Mouse (Mus musculus) natural killer cell, adult 2 months (primary cell): ENCODE measurements around the gene Zscan2.

Experiments
- DNase-seq, 2 experiments: peaks; one replicate each; pipeline ENCODE4 v3.0.0; 2022; ENCODE audit warnings: low spot score in 2 of 2

Zscan2 gene

DNA sequence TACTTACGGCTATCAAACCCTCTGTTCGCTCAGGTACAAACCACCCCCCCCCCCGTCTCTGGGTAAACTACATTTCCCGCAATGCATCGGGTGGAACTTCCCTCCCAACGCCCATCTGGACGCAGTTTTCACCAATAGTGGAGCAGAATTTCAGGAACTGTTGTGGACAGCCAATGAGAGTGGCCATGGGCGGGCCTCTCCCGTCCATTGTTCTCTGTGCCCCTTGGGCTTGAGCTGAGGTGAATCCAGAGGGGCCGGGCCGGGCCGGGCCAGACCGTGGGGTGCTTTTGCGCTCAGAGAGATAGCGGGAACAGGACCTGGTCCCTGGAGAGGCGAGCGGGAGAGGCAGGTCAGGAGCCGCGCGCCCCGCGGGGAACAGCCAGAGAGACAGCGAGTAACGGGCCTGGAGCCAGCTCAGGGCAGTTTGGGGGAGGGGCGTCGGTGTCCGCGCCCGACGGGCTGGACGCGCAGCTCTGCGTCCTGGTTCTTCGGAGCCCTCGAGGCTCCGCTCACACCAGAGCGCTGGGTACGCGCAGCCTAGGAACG, at the start of gene Zscan2:
Zscan2 (plus strand) TSS at position 192 of the 546 bp plus-strand sequence.
- peak; percentile 87 for DNase-seq

DNA sequence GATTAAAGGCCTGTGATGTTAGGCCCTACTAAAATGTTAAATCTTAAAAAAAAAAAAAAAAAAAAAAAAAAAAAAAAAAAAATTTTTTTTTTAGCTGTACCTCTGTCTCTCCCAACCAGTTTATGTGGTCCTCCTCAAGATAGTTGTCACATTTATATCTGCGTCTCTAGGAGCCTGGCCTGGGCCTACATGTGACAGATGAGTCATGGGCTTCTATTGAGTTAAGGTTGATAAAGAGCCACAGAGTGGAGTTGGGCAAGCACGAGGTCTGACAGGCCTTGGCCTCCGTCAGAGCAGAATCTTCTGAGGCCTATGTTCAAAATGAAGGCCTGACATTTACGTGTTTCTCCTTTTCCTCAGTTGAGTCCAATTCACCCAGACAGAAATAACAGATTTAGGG, 47.3 kb upstream of the Zscan2 start:
- no peak for DNase-seq

DNA sequence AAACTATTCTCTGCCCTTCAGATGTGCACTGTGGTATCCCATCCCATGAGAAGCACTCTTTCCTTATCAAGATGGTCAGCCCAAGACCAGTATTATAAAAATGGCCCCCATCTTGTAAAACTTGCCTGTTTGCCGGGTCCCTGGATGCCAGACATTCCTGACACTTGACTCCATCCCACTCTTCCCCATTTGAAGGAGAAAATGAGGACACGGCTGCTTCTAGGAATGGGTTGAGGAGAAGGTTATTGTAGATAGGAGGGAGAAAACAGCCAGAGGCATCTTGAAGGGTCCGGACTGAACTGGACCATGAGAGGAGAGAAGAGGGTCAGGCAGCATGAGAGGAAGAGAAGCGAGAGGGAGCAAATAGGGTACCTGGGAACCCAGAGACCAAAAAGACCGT, 44.1 kb upstream of the Zscan2 start:
- no peak for DNase-seq

DNA sequence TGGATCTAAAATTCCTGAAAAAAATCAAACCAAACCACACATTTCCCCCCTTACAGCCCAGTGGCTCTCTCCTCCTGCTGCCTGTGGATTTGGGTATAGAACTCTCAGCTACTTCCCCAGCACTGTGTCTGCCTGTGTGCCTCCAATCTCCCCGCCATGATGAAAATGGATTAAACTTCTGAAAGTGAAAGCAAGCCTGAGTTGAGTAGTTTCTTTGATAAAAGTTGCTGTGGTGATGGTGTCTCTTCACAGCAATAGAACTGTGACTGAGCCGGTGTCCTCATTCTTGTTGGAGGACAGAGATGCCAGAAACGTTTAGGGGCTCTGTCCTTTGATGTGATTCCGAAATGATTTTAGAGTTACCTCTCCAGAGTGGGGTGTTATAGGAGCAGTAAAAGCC, 39.9 kb upstream of the Zscan2 start:
- DNase-seq = no peak

DNA sequence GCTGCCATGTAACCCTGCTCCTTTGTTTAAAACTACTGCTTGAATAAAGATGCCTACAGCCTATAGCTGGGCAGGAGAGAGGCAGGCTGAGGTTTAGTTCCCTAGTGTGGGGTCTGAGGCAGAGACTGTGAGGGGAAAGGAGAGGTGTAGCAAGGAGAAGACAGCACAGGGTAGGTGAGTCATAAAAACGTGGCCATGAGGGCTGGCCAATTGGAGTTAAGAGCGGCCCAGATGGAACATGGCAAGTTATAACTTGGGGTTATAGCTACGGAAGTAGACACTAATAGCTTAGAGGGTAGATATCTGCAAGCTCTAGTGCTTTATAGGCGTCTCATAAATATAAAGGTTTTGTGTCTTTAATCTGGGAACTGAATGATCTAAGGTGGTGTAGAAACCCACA, 37.5 kb upstream of the Zscan2 start:
- no peak for DNase-seq

DNA sequence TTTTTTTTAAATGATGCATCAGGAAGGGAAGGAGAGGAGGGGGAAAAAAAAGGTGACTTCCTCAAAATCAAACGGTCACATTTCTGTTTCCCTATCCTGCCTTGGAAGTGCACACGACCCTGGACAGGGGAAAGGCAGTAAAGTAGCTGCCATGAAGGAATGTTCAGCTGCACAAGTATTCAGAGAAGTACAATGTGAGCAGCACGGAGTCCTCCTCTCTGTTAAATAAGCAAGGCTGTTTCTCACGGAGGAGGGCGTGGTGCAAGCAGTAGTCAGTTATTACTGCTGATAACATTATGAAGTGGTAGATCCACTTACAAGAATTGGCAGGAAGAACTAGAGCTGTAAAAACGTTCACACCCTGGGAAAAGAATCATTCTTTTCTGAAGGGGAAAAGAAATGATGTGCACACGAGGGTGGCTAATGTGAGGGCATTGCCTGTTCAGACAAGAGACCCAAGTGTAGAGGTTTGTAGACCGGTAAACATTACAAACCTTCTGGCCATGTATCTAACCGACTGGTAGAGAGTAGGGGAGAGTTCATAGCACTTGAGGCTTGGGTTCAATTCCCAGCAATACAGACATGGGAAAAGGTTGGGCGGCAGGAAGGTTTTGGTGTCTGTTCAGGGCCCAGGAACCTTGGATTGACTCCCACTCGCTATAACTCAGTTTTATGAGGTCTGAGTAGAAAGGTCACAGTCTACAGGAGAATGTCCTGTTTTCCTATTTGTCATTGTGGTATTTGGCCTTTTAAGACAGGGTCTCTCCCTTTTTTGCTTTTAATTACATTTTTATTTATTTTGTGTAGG, 36.6 kb upstream of the Zscan2 start:
- no peak for DNase-seq

DNA sequence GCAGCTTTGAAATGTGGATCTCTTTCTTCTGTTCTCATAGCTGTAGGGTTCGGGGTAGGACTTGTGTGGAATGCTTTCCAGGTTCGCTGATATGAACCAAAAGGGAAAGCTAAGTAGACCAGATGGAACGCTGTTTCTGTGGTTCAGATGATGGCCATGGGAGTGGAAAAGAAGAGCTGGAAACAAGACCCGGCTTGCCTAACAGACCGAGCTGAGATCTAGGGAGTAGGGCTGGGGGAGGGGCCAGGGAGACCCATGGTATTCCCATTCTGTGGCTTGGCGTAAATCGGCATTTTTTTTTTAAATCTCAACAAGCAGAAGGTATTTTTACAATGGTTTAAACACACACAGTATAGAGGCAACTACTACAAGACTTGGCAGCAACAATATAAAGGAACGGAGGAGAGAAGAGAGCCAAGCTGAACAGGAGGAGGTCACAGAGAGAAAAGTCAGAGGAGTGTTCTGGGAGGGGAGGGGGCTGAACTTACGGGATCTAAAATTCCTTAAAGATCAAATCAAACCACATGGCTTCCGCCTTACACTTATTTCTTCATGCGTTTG, 34.8 kb upstream of the Zscan2 start, which contains the start of gene Iqgap1:
Iqgap1 (minus strand) TSS at position 132 of the 561 bp plus-strand sequence.
- DNase-seq = no peak

DNA sequence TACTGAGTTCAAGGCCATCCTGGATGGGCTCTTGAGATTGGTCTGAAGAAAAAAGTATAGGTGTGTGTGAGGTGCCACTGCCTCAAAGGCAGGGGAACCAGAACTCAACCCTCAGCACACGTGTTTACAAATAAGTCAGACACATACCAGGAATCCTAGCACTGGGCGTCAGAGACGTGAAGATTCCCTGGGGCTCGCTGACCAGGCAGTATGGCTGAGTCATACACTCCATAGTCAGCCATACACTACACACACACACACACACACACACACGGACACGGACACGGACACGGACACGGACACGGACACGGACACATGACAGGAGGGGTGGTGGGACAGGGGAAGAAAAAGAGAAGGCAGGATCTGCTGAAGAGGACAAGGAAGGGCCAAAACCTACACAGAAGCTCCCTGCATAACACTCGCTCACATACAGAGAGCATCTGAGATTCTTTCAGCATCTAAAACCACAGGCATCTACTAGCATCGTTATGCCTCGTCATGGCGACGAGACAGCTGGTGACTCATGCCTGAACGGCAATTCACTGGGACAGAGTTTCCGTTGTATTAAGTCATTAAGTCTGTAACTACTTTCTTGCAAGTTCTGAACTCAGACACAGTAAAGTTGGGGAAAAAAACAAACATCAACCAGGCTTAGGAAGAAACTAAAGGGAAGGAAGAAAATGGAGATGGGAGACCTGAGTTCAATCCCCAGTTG, 32.4 kb upstream of the Zscan2 start:
- DNase-seq = peak; percentile 65 to 68

DNA sequence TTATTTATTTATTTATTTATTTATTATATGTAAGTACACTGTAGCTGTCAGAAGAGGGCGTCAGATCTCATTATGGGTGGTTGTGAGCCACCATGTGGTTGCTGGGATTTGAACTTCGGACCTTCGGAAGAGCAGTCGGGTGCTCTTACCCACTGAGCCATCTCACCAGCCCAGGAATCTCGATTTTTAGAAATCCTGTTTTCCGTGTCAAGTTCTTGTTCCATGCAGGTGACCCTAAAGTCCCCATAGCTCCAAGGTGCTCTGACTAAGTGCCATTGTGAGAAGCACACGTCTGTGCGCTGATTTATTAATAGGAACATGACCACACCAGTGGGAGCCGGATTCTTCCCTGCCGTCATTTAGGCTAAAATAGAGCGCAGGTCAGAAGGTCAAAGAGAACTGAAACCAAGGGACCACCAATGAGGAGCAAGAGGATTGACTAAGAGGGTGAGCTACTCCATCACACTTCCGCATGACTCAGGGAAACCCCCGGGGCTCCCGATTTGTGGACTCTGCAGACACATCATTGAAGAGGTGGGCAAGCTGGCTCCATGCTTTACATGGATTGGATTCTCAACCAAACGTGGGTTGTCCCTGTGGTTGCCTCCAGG, 30.4 kb upstream of the Zscan2 start:
- DNase-seq = peak in 1 of 2 experiments; percentile 43

DNA sequence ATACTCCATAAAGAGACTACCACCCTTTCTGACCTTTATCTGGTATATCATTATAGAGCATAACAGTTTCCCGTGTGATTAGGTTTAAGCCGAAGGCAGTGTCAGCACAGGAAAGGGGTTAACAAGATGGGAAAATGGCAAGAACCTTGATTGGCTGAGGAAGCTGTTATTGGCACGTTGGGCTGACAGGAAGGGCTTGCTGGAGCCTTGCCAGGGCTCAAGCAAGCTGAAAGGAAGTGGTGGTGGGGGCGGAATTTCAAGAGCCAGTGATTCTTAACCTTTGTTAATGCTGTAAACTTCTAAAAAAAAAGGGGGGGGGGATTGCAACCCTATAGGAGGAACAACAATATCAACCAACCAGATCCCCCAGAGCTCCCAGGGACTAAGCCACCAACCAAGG, 28.5 kb upstream of the Zscan2 start:
- DNase-seq = peak; percentile 63 to 70

DNA sequence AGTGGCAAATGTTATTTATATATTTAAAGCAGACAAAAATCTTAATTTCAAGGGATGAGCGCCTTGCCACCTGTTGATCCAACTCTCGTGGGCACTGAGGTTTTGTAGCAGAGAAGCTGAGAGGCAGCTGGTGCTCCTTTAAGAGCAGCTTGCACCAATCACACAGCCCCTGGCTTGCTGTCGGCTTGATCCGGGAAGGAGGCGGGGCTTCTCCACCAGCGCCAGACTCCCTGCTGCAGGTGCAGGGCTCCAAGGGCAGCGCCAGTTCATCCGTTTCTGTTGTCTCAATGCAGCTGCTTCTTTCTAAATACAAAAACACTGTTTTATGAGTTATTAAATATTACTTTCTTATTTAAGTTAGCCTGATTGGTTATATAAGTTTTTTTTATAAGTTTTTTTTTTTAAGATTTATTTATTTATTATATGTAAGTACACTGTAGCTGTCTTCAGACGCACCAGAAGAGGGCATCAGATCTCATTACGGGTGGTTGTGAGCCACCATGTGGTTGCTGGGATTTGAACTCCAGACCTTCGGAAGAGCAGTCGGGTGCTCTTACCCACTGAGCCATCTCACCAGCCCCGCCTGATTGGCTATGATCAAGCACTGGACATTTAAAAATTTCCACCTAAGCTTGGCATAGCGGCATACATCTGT, 27.6 kb upstream of the Zscan2 start:
- peak in 1 of 2 experiments; percentile 32 for DNase-seq

DNA sequence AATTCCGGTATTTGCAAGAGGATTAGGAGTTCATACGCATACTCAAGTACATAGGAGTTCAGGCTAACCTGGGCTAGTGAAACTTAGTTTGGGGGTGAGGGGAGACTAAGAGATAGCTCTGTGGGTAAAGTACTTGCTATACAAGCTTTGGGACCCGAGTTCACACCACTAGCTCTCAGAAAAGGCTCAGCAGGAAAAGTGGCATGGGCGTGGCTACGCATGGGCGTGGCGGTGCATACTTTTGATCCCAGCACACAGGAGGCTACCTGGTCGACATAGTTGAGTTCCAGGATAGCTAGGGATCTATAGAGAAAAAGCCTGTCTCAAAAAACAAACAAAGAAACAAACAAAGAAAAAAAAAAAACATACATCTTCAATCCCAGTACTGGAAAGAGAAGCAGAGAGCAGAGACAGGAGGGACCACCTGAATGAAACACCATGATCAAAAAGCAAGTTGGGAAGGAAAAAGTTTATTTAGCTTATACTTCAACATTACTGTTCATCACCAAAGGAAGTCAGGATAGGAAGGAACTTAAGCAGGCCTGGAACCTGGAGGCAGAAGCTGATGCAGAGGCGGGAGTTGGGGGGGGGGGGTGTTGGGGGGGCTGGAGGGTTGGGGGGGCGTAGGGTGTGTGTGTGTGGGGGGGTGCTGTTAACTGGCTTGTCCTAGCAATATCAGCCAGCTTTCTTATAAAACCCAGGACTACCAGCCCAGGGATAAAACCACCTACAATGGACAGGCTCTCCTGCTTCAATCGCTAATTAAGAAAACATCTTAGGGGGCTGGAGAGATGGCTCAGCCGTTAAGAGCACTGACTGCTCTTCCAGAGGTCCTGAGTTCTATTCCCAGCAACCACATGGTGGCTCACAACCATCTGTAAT, 26.8 kb upstream of the Zscan2 start:
- DNase-seq = no peak

DNA sequence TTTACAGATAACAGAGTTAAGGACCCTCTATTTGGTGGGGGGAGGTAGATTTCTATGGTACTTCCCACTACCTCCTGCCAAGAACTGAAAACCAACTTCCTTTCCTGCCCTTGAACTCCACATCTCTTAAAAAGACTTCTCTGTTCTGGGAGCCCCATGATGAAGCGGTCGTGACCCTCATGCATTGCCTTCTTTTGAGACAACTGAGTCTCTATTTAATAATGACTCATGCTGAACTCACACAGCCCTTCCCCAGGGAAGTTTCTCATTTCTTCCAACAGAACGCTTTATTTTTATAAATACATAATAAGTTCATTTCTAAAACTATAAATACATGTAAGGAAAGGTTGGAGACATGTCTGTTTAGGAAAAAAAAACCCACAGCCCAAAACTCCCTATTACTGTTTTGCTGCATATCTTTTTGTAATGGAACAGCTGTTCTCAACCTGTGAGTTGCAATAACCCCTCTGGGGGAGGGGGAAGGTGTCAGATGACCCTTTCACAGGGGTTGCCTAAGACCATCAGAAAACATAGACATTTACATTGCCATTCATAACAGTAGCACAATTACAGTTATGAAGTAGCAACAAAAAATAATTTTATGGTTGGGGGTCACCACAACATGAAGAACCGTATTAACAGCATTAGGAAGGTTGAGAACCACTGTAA, 24.6 kb upstream of the Zscan2 start:
- no peak for DNase-seq

DNA sequence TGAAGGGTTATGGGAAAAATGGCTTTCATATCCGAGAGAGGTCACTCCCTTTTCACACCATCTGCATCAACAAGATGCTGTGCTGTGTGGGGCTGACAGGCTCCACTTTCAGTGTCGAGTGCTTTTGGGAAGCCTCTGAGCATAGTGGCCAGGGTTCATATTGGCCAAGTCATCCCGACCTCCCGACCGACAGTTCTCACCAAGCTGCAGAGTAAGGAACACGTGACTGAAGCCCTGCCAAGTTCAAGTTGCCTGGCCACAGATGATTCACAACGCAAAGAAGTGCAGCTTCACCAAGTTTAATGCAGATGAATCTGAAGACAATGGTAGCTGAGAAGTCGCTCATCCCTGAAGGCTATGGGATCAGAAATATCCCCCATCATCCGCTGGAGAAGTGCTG, 23.0 kb upstream of the Zscan2 start:
- DNase-seq = no peak

DNA sequence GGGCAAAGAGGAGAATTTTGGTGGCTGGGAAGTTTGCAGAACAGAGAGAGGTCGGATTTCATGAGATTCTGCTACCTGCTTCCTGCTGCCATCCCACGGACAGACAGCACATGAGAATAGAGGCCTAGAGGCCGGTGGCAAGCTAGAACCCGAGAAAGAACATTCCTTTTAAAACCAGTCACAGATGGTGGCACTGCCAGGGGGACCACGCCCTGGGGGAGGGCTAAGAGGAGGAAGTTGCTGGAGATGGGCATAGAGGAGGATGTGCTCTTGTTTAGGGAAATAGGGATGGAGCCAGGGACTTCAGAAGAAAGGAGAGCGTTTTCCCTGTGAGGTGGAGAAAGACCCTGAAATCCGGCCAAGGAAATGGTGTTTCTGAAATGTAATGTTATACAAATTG, 22.5 kb upstream of the Zscan2 start:
- no peak for DNase-seq

DNA sequence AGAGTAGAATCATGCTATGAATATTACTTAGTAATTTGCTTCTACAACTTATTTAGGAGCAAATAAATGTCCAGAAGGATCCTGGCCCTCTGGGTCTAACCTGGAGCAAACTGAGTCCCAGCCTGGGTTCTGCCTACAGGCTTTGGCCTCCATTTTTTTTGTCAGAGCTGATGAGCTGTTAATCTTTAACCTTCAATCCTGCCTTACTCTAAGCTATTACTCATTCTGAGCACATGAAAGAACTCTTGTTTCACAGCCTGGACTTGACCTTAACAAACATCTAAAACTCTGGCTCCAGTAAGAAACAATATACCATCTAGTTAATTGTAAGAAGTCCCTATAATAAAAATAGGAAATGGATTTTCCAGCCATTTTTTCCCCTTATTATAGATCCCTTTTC, 21.0 kb upstream of the Zscan2 start:
- no peak for DNase-seq

DNA sequence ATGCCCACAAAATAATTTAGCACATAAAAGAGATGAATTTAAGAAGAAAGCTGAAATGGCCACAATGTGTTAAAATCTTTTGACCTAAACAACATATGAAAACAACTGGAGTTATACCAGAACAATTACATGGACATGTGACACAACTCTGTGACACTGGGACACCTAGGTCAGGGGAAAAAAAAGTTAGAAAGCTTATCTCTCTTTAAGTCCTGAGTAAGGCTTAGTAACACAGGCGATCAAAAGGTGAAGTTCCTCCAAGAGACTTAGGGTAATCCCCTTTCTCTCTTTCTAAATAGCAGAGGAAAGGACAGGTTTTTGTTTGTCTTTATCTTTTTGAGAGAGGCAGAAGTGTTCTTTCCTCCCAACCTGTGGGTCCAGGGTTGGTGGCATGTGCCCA, 20.5 kb upstream of the Zscan2 start:
- DNase-seq = no peak

DNA sequence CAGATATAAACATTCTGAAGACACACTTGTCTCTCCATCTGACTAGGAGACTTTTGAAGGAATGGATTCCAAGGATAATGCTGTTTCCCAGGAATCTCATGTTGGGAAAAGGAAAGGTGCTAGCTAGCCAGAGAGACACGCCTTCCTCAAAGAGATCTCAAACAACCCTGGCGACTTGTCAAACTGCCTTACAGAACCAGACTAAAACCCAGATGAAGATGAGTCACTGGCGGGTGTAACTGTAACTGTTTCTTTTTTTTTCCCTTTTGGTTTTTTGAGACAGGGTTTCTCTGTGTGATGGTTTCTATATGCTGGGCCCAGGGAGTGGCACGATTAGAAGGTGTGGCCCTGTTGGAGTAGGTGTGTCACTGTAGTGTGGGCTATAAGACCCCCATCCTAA, 19.8 kb upstream of the Zscan2 start:
- no peak for DNase-seq

DNA sequence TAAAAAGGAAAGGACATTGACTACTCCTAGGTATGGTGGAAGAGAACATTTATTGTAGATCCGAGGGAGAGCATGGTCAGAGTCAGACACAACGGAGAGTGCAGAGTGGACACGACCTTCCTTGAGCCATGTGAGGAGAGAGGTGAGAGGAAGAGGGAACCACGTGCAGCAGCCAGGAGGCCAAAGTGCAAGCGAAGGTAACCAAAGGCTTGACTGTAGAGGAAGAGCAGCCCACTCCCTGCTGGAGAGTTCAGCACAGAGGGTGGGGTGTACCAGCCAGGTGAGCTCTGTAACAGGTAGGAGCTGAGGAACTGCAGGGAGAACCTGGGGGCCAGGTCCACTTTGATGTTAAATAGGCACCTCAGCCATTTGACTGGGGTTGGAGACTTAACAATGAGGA, 18.6 kb upstream of the Zscan2 start:
- no peak for DNase-seq

DNA sequence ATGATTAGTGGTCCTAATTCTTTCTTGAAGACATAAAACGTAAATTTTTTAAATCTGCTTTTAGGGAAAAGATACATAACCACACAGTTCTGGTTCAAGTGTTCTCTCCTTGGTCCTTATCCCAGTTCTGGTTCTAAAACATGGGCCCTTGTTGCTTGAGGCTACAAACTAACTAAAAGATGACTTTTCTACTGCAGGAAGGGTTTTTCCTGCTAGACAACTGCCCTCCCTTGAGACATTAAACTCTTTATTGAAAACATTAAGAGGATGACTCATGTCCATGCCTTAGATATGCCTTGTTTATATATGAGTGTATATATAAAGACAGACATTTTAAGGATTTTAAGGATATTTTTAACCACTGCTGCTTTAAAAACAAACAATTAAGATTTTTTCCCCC, 17.5 kb upstream of the Zscan2 start:
- no peak for DNase-seq
